Mouse (Mus musculus): ENCODE data around the gene Grb10. TPM values are rescaled to one million over a fixed set of nuclear protein-coding genes. Genes with fewer than 3 reads are reported as not detected.

The Grb10 gene
- polyA plus RNA-seq, 1 experiment from 2014 or later = 165 TPM

DNA sequence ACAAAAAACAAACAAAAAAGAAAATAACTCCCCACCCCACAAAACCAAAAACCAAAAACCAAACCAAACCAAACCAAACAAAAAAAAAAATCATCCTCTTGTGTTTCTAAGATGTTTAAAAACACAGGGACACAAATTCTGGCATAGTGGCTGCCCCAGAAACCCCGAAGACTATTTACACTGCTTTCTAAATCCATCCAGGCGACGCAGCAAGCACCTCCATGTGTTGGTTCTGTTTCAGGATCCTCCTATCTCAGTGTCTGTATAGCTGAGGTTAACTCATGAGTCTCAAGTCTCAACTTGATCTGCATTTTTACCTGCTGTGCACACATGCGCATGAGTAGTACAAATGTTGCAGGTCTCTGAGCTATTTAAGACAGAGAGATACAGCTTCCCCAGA lies 1.9 kb upstream of the Grb10 start:
- no peaks in the 10 kb centered on the region for H3K36me3 ChIP-seq (ENCODE audit: poor library complexity, severe bottlenecking)
- H3K9me3 ChIP-seq (replicated peaks) = no peaks in the 10 kb centered on the region
- no peak overlapping the region for H3K9ac ChIP-seq
- H3K27me3 ChIP-seq = peaks cover 82% of the 10 kb centered on the region
- no peak for ATAC-seq
- H3K4me1 ChIP-seq = no peaks in the 10 kb centered on the region
- 86% methylated on average over 4 of the region's 4 CpGs for WGBS
- H3K27ac ChIP-seq = no peak overlapping the region
- no peak overlapping the region for H3K4me3 ChIP-seq
- no peak overlapping the region for H3K4me2 ChIP-seq

DNA sequence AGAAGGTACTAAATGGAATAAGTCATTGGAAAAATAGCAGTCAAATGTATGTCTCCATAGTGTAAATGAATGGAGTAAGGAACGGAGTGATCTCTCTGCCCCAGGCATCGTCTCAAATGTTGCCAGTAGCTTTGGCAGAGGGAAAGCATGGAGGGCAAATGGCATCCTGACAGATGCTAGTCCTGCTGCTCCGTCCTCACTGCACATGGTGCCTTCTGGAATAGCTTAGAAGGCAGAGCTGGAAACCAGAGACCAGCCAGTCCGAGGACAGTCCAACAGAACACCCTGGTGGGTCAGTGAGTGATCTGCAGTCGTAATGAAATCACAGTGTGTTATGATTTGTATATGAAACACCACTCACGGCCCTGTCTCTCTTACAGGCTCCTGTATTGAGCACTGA lies 1.3 kb upstream of the Grb10 start:
- Histone ChIP-seq H3K4me3 (no peak overlapping the region), H3K4me1 (no peaks in the 10 kb centered on the region), H3K36me3 (ENCODE audit: poor library complexity, severe bottlenecking) (no peaks in the 10 kb centered on the region), H3K27ac (no peak overlapping the region), H3K4me2 (no peak overlapping the region), H3K9me3 (replicated peaks) (no peaks in the 10 kb centered on the region), H3K9ac (no peak overlapping the region), H3K27me3 (peaks cover 89% of the 10 kb centered on the region)
- 55% methylated on average over 6 of the region's 6 CpGs for WGBS
- ATAC-seq = no peak

DNA sequence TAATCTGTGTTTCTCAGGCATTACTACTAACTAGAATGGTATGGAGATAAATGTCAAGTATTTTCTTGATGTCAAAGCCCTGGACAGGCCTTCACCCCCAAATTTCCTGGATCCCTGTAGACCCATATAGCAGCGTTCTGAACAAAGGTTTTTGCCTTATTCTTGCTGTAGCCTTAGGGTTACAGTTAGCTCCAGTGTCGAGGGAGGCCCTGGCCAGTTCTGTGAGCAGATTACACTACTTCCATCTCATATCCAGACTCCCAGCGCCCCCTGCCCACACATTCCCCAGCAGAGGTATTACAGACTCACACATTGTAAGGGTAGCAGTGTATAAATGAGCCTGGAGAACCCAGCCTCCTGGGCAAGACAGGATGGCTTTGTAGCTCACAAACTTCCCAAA lies 615 bp upstream of the Grb10 start:
- 16% methylated on average over 3 of the region's 3 CpGs for WGBS
- H3K27me3 ChIP-seq = peaks cover 91% of the 10 kb centered on the region
- no peaks in the 10 kb centered on the region for H3K36me3 ChIP-seq (ENCODE audit: poor library complexity, severe bottlenecking)
- H3K4me3 ChIP-seq = no peak overlapping the region
- peak; percentile 43; the same call in 1 of the 2 replicates for ATAC-seq
- no peaks in the 10 kb centered on the region for H3K9me3 ChIP-seq (replicated peaks)
- no peaks in the 10 kb centered on the region for H3K4me1 ChIP-seq
- no peak overlapping the region for H3K9ac ChIP-seq
- H3K4me2 ChIP-seq = 0 out of 2 replicates have a peak overlapping the region, but pooled peaks have one; percentile 4
- H3K27ac ChIP-seq = no peak overlapping the region

DNA sequence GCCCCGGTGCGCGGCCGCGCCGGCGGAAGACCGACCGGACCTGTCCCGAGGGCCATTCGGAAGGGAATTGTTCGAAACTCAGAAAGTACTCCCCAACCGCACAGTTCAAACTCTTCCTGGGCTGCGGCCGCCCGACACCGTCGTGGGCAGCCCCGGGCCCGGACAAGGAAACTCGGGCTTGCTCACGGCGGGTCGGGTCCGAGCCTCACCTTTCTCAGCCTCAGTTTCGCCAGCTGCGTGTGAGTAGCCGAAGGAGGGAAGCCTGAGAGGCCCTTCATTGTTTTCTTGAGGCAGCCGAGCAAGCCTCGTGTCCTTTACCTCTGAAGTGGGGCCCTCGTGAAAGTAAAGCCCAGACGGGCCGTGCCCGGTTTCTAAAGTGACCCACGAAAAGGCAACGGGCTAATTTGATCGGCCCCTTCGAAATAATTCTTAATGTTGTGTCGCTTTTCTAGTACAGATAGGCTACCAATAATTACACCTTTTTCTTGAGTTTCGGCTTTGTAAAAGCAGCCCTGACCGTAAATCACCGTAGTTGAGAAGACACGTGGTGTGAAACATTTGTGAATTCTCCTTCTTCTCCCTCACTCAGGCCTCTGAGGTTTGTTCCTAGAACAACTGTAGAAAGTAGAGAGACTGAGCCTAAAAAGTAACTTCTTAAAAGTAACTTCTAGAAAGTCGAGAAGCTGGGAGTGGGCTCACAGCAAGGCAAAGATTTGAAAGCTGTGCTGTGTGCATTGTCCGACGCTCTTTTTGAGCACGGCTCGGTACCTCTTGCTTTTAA lies 604 bp downstream of the Grb10 start:
- Histone ChIP-seq H3K4me1 (peaks cover 5% of the 10 kb centered on the region), H3K27ac (peak overlapping the region; percentile 70), H3K4me3 (peak overlapping the region; percentile 58), H3K9ac (peak overlapping the region; percentile 79), H3K9me3 (replicated peaks) (no peaks in the 10 kb centered on the region), H3K36me3 (ENCODE audit: poor library complexity, severe bottlenecking) (no peaks in the 10 kb centered on the region), H3K4me2 (peak overlapping the region; percentile 51), H3K27me3 (peaks cover 93% of the 10 kb centered on the region)
- peak; percentile 38 for ATAC-seq
- 3% methylated on average over 48 of the region's 48 CpGs for WGBS

DNA sequence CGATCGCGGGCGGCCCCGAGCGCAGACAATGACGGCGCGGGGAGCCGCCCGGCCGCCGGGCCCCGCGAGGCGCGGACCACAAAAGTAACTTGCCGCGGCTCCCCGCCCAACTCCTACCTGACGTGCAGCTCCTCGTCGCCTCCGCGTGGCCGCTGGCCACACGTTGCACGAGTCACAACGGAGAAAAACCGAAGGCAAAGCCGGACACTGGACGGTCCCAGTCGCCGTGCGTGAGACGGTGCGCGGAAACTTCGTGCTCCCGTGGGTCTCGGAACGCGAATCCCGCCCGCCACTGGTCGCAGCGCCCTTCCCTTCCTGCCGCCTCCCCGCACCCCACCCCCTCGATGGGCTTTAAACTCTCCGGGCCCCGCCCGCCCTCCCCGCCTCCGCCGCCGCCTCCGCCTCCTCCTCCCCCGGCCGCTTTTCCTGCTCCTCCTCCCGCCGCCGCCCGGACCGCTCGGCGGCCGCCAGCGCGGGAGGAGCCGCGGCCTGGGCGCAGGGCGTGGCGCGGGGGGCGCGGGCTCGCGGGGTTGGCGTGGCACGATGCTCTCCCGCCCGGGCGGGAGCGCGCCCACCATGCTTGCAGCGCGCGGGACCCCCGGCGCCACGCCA lies 1.3 kb downstream of the Grb10 start:
- Histone ChIP-seq H3K4me2 (peak overlapping the region; percentile 51), H3K27me3 (peaks cover 94% of the 10 kb centered on the region), H3K27ac (peak overlapping the region; percentile 78), H3K9me3 (replicated peaks) (no peaks in the 10 kb centered on the region), H3K9ac (peak overlapping the region; percentile 79), H3K4me1 (peaks cover 10% of the 10 kb centered on the region), H3K36me3 (ENCODE audit: poor library complexity, severe bottlenecking) (no peaks in the 10 kb centered on the region), H3K4me3 (peak overlapping the region; percentile 58)
- WGBS = under 1% methylated on average over 68 of the region's 93 CpGs
- peak; percentile 65 for ATAC-seq

DNA sequence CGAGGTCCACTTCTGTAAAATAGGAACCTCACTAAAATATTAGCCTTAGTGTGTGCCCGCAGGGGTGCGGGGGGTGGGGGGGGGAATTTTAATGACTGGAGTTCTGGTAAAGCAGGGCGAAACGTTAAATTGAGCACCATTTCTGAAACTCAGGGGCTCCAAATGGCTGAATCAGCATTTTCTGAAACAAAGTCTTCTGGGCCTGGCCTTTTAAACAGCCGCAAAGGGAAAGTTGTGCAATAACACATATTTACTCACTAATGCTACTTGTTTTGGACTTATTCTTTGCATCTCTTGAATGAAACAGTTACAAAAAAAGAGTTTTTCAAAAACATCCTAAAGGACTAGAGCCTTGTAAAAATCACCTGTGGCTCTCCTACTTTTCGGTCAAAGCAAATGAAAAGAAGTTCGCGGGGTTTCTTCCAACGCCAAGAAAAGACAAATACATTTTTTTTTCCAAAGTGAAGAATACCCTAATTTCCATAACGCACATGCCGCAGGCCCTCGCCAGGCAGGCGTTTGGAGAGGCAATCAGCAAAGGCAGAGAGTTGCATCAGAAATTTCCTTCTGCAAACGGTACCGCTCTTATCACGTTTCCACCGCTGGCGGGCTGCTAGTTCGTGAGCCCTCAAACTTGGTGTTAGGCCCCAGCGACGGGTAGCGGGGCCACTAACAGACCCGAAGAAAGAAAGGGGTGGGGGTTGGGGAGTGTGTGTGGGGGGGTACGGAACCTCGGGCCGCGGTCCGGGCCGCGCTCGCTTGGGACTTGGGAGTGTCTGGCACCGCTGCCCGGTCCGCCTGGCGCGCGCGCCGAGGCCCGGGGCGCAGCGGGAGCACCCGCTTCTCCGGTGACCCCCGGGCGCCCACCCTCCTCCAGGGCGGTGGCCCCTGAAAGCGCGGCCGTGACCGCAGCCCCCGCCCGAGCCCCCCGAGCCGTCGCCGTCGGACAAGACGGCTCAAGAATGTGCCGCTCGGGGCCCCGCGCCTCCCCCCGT lies 2.3 kb downstream of the Grb10 start:
- WGBS = 2% methylated on average over 40 of the region's 65 CpGs
- Histone ChIP-seq H3K4me2 (peak overlapping the region; percentile 51), H3K4me1 (peaks cover 10% of the 10 kb centered on the region), H3K27ac (peak overlapping the region; percentile 78), H3K9me3 (replicated peaks) (no peaks in the 10 kb centered on the region), H3K4me3 (peak overlapping the region; percentile 58), H3K9ac (peak overlapping the region; percentile 79), H3K36me3 (ENCODE audit: poor library complexity, severe bottlenecking) (no peaks in the 10 kb centered on the region), H3K27me3 (peaks cover 93% of the 10 kb centered on the region)
- ATAC-seq = peak; percentile 11

DNA sequence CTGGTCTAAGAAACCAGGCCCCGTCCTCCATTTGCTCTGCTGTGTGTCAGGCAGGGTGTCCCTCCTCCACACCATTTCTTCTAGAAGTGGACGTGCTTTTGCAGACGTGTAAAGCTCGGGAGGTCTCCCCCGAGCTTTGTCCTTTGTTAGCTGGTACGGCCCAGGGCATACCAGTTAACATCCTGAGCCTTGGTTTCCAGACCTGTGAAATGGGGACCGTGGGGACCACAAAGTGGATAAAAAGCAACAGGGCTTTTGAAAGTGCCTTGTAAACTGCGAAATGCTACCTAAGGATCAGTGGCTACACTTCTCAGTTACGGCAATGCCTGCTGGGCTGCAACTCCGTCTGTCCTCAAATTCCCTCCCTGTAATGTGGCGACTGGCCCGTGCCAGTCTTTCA lies 3.2 kb downstream of the Grb10 start:
- H3K36me3 ChIP-seq (ENCODE audit: poor library complexity, severe bottlenecking) = no peaks in the 10 kb centered on the region
- peak overlapping the region; percentile 58 for H3K4me3 ChIP-seq
- H3K4me2 ChIP-seq = peak overlapping the region; percentile 51
- H3K27ac ChIP-seq = peak overlapping the region; percentile 36; the same call in 1 of the 2 replicates
- H3K4me1 ChIP-seq = peaks cover 10% of the 10 kb centered on the region
- H3K9me3 ChIP-seq (replicated peaks) = no peaks in the 10 kb centered on the region
- WGBS = 4% methylated on average over 12 of the region's 12 CpGs
- peaks cover 93% of the 10 kb centered on the region for H3K27me3 ChIP-seq
- H3K9ac ChIP-seq = peak overlapping the region; percentile 79
- ATAC-seq = no peak

DNA sequence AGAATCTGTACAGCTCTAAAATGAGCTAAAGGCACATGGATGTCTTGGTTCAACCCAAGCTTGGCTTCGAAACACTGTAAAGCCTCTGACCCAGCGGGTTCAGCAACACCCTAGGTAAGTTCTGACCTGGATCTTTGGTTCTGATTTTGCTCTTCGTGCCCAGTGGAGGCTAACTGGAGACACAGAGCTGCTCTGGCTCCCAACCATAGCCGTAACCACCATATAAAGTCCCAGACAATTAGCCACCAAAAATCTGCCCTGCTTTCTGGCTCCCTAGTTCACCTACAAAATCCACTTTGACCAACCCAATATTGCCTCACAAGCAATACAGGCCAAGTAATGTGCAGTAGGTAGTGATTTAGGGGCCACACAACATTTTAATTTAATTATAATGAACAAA lies 3.7 kb downstream of the Grb10 start:
- H3K27ac ChIP-seq = no peak overlapping the region
- peak overlapping the region; percentile 51 for H3K4me2 ChIP-seq
- H3K4me1 ChIP-seq = peaks cover 10% of the 10 kb centered on the region
- H3K36me3 ChIP-seq (ENCODE audit: poor library complexity, severe bottlenecking) = no peaks in the 10 kb centered on the region
- H3K4me3 ChIP-seq = peak overlapping the region; percentile 58
- peaks cover 95% of the 10 kb centered on the region for H3K27me3 ChIP-seq
- WGBS = 47% methylated on average over 4 of the region's 4 CpGs
- peak overlapping the region; percentile 79 for H3K9ac ChIP-seq
- H3K9me3 ChIP-seq (replicated peaks) = no peaks in the 10 kb centered on the region
- ATAC-seq = no peak

DNA sequence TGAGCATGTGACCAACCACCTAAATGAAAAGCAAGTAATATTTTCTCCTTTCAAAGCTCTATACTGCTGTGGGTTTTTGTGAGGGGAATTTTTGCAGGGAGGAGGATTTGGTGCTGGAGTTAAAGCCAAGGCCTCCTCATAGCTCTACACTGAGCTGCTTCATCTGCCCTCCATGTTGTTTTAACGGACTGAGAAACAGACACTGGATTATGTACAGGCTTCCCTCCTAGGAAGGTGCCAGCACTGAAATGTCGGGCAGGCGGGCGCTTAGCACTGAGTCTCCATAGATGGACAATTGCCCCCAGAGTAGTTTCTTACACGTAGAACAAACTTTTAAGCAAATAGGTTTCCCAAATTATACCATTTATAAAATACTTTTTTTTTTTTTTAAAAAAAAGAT lies 4.1 kb downstream of the Grb10 start:
- no peak for ATAC-seq
- Histone ChIP-seq H3K9ac (0 out of 2 replicates have a peak overlapping the region, but pooled peaks have one; percentile 8), H3K4me1 (peaks cover 10% of the 10 kb centered on the region), H3K36me3 (ENCODE audit: poor library complexity, severe bottlenecking) (peaks cover under 1% of the 10 kb centered on the region; the same call in 1 of the 2 replicates), H3K4me2 (peak overlapping the region; percentile 51), H3K9me3 (replicated peaks) (peaks cover 1% of the 10 kb centered on the region; the same call in 1 of the 2 replicates), H3K27ac (no peak overlapping the region), H3K4me3 (peak overlapping the region; percentile 58), H3K27me3 (peaks cover 95% of the 10 kb centered on the region)
- WGBS = 27% methylated on average over 5 of the region's 5 CpGs

DNA sequence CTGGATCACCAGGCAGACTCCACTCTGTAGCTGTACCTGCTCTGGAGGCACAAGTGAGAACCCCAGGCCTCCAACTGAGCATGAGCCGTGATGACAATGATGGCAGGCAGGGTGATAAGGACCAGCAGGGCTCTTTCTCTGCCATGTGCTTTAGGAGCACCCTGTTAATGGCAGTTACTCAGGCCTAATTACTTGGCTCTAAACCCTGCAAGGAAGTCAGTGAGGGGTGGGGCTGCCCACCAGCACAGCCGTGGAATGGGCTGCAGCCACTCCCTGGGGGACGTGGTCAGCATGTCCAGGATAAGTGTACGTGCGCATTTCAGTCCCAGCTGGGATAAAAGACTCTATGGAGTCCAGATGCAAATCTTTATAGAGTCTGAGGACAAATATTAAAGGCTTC lies 5.7 kb downstream of the Grb10 start:
- H3K4me3 ChIP-seq = peak overlapping the region; percentile 13; the same call in 1 of the 2 replicates
- peaks cover 15% of the 10 kb centered on the region for H3K36me3 ChIP-seq (ENCODE audit: poor library complexity, severe bottlenecking)
- ATAC-seq = no peak
- 22% methylated on average over 5 of the region's 5 CpGs for WGBS
- peaks cover 15% of the 10 kb centered on the region; the same call in 1 of the 2 replicates for H3K9me3 ChIP-seq (replicated peaks)
- peaks cover 10% of the 10 kb centered on the region for H3K4me1 ChIP-seq
- H3K27me3 ChIP-seq = peaks cover 96% of the 10 kb centered on the region
- peak overlapping the region; percentile 38 for H3K4me2 ChIP-seq
- H3K9ac ChIP-seq = no peak overlapping the region
- no peak overlapping the region for H3K27ac ChIP-seq

DNA sequence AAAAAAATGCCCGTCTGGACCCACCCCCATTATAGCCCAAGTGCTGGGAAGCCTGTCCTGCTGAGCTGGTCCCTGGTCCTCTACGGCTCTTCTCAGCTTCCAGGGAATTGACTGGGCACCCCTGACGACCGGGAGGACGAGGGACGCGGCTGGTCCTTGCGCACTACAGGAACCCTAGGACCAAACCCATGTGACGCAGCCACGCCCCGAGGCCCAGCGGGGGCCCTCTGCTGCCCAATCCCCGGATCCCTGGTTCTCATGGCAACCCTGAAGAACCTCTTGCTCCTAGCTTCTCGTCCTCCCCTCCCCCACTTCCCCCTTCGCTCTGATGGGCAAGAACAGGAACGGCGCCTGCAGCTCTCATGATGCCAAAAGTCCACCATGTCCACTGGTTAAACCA lies 11.8 kb downstream of the Grb10 start:
- Histone ChIP-seq H3K4me3 (peak overlapping the region; percentile 37), H3K36me3 (ENCODE audit: poor library complexity, severe bottlenecking) (peaks cover 46% of the 10 kb centered on the region), H3K9ac (no peak overlapping the region), H3K4me2 (peak overlapping the region; percentile 58), H3K27me3 (peaks cover 91% of the 10 kb centered on the region), H3K4me1 (peaks cover 4% of the 10 kb centered on the region; the same call in 1 of the 2 replicates), H3K27ac (no peak overlapping the region), H3K9me3 (replicated peaks) (peaks cover 56% of the 10 kb centered on the region)
- ATAC-seq = peak; percentile 46
- WGBS = 61% methylated on average over 17 of the region's 17 CpGs
